Mouse (Mus musculus) kidney, embryonic 14.5 days (tissue): ENCODE results near the gene Tcaf1. TPM values are rescaled to one million over a fixed set of nuclear protein-coding genes. Genes with fewer than 3 reads are reported as not detected.

Source experiments
- ATAC-seq: fragments of 200-750 bp; cut with Nextera tagmentation; 2 replicates; pipeline ENCODE4 v1.8.0; 2017; ENCODE audit warnings: moderate number of reproducible peaks, mild to moderate bottlenecking, moderate TSS enrichment, moderate library complexity; ENCODE audit not compliant: low FRiP score, low TSS enrichment
- H3K27ac ChIP-seq: fragments of 300-500 bp; sonication (generic); 2 replicates; pipeline ENCODE4 v1.5.1; 2014; ENCODE audit warnings: low read depth, mild to moderate bottlenecking, low read length, moderate library complexity, mixed read lengths
- H3K27me3 ChIP-seq: fragments of 300-500 bp; sonication (generic); 2 replicates; pipeline ENCODE4 v1.6.1; 2014; ENCODE audit warnings: mild to moderate bottlenecking, low read length; ENCODE audit not compliant: control insufficient read depth, insufficient read depth
- H3K36me3 ChIP-seq: fragments of 300-500 bp; sonication (generic); 2 replicates; pipeline ENCODE4 v1.6.1; 2014; ENCODE audit warnings: low read length, mixed read lengths; ENCODE audit not compliant: control insufficient read depth, insufficient read depth
- H3K4me1 ChIP-seq: fragments of 300-500 bp; sonication (generic); 2 replicates; pipeline ENCODE4 v1.6.1; 2014; ENCODE audit warnings: low read length, mixed read lengths; ENCODE audit not compliant: control insufficient read depth, insufficient read depth
- H3K4me2 ChIP-seq: fragments of 300-500 bp; sonication (generic); replicated peaks from 2 replicates; pipeline ENCODE4 v1.6.1; 2014; ENCODE audit warnings: low read depth, mild to moderate bottlenecking, low read length
- H3K4me3 ChIP-seq: fragments of 300-500 bp; sonication (generic); 2 replicates; pipeline ENCODE4 v1.5.1; 2014; ENCODE audit warnings: mild to moderate bottlenecking, low read length
- H3K9ac ChIP-seq: fragments of 300-500 bp; sonication (generic); 2 replicates; pipeline ENCODE4 v1.6.1; 2014; ENCODE audit warnings: low read depth, mild to moderate bottlenecking, low read length, moderate library complexity
- H3K9me3 ChIP-seq: fragments of 300-500 bp; sonication (generic); 2 replicates; pipeline ENCODE4 v1.6.1; 2016; ENCODE audit warnings: low read length; ENCODE audit not compliant: control insufficient read depth
- WGBS: fragments of 180-500 bp; shearing (Covaris S2); extraction: QIAGEN DNeasy Blood & Tissue Kit; methylation state at CpG from one replicate; pipeline ENCODE4 v1.1.7; 2014; 5-methylcytosine and 5-hydroxymethylcytosine counted together
- polyA plus RNA-seq: library from polyadenylated mRNA; unstranded; fragments of >200 nt; fragmentation: Nextera tagmentation; extraction: Ambion mirVana; gene quantifications from 2 replicates; pipeline ENCODE4 v1.2.1, GENCODE M21; 2014

Gene Tcaf1
- polyA plus RNA-seq, 1 experiment from 2014 or later: 82.1 TPM

DNA sequence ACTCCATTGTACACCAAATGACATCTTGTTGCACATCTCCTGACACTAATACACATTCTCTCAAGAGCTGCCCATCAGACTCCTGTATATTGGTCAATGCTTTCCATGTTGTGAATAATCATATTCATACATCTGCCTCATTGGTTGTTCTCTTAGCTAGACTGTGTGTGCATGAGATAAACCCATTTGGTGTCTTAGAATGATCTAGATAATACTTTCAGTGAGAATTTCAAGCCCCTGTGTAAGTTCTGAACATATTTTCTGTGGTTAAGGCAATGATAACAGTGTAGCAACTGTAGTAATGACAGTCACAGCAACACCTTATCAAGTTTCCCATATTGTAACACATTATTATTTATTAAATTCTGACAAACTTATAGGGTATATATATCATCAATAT is 20.1 kb downstream of the Tcaf1 start:
- 0 out of 2 replicates have a peak, but pooled peaks cover 3% of the 10 kb centered on the region for H3K4me1 ChIP-seq
- no peak overlapping the region for H3K4me3 ChIP-seq
- peaks cover 30% of the 10 kb centered on the region for H3K36me3 ChIP-seq
- H3K9me3 ChIP-seq: no peaks in the 10 kb centered on the region
- no peak overlapping the region for H3K9ac ChIP-seq
- H3K27me3 ChIP-seq: no peaks in the 10 kb centered on the region
- no peak overlapping the region for H3K4me2 ChIP-seq
- H3K27ac ChIP-seq: no peak overlapping the region
- no peak for ATAC-seq

DNA sequence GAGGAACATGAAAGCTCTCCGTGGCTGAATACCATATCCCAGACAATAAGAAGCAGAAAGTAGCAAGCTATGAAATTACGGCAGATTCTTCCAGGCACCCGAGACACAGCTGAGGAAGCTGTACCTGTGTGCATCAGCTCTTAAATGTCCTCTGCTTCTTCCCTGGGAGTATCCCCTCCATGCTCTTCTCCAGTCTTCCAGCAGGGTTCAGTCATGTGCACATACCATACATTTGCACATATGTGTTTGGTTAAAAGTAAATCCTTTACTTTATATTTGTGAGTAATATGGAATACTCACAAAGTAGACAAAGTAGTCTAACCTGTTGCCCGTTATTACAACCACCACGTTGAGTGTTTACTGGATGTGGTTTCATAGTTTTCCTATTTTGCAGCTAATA is 22.0 kb downstream of the Tcaf1 start:
- Histone ChIP-seq H3K4me3 (no peak overlapping the region), H3K9me3 (no peaks in the 10 kb centered on the region), H3K4me1 (0 out of 2 replicates have a peak, but pooled peaks cover 3% of the 10 kb centered on the region), H3K36me3 (peaks cover 36% of the 10 kb centered on the region), H3K4me2 (no peak overlapping the region), H3K27me3 (no peaks in the 10 kb centered on the region), H3K27ac (no peak overlapping the region), H3K9ac (no peak overlapping the region)
- 90% methylated on average over 5 of the region's 5 CpGs for WGBS
- no peak for ATAC-seq

GRCm38 (mm10) chr6:42680077-42680476 is 29.8 kb downstream of the Tcaf1 start:
- H3K36me3 ChIP-seq: peaks cover 54% of the 10 kb centered on the region
- 81% methylated on average over 7 of the region's 7 CpGs for WGBS

DNA sequence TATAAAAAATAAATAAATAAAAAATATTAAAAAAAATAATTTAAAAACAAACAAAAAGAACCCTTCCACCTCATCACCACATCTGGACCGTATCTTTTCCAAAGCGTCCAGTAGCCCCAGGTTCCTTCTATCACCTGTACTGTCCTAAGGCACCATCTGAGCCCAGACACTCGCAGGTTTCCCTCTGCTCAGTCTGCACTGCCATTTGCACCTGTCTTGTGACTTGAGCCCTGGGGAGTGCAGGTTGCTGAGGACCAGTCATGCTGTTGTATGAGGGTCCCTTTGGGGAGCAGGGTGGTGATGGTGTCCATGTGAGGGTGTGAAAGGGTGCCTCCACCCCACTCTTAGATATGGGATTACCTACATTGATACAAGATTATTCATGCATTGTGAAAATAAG is 33.9 kb downstream of the Tcaf1 start:
- Histone ChIP-seq H3K27me3 (no peaks in the 10 kb centered on the region), H3K9ac (no peak overlapping the region), H3K27ac (no peak overlapping the region), H3K36me3 (peaks cover 75% of the 10 kb centered on the region), H3K9me3 (no peaks in the 10 kb centered on the region), H3K4me3 (no peak overlapping the region), H3K4me1 (no peaks in the 10 kb centered on the region), H3K4me2 (no peak overlapping the region)
- ATAC-seq: no peak
- 95% methylated on average over 3 of the region's 3 CpGs for WGBS

More at GRCm38 (mm10) chr6:42680077-42680476, 29.8 kb downstream of the Tcaf1 start:
- no peak overlapping the region for H3K4me2 ChIP-seq
- H3K9me3 ChIP-seq: no peaks in the 10 kb centered on the region
- no peak for ATAC-seq
- H3K4me1 ChIP-seq: no peaks in the 10 kb centered on the region
- H3K27ac ChIP-seq: no peak overlapping the region
- no peaks in the 10 kb centered on the region for H3K27me3 ChIP-seq
- no peak overlapping the region for H3K9ac ChIP-seq
- H3K4me3 ChIP-seq: no peak overlapping the region

- no peak overlapping the region for H3K4me2 ChIP-seq
- ATAC-seq: no peak
- no peak overlapping the region for H3K27ac ChIP-seq
- H3K4me1 ChIP-seq: no peaks in the 10 kb centered on the region
- H3K4me3 ChIP-seq: no peak overlapping the region
- 88% methylated on average over 1 of the region's 1 CpGs for WGBS
- no peaks in the 10 kb centered on the region for H3K9me3 ChIP-seq
- peaks cover 57% of the 10 kb centered on the region for H3K36me3 ChIP-seq
- H3K27me3 ChIP-seq: no peaks in the 10 kb centered on the region
- no peak overlapping the region for H3K9ac ChIP-seq
Observed at GRCm38 (mm10) chr6:42671767-42672166, 38.1 kb downstream of the Tcaf1 start.

GRCm38 (mm10) chr6:42667722-42668121 is 42.2 kb downstream of the Tcaf1 start:
- no peaks in the 10 kb centered on the region for H3K9me3 ChIP-seq
- 97% methylated on average over 2 of the region's 2 CpGs for WGBS
- ATAC-seq: no peak

DNA sequence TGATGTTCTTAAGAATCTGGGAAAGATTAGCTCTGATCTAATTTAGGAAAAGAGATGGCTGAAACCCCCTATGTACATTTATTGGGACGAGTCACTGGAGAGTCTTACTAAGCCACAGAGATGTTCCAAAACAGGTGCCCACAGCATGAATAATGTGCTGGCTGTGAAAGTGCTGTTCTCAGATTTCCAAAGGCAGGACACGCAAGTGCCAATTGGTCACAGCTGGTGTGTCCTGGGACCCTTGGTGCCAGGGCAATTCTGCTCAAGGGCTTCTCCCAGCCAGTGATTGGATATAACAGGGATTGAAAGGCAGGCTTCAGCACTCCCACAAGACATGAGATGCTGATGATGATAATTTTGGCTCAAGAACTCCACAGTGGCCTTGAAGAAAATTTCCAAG is 48.1 kb downstream of the Tcaf1 start:
- no peak for ATAC-seq
- Histone ChIP-seq H3K4me1 (no peaks in the 10 kb centered on the region), H3K9ac (no peak overlapping the region), H3K9me3 (no peaks in the 10 kb centered on the region), H3K27ac (no peak overlapping the region), H3K4me2 (no peak overlapping the region), H3K4me3 (no peak overlapping the region), H3K27me3 (no peaks in the 10 kb centered on the region), H3K36me3 (no peaks in the 10 kb centered on the region)
- WGBS: 39% methylated on average over 2 of the region's 2 CpGs

More at GRCm38 (mm10) chr6:42667722-42668121, 42.2 kb downstream of the Tcaf1 start:
- H3K27ac ChIP-seq: no peak overlapping the region
- no peak overlapping the region for H3K4me2 ChIP-seq
- no peak overlapping the region for H3K4me3 ChIP-seq
- no peaks in the 10 kb centered on the region for H3K27me3 ChIP-seq
- H3K9ac ChIP-seq: no peak overlapping the region
- peaks cover 18% of the 10 kb centered on the region for H3K36me3 ChIP-seq
- H3K4me1 ChIP-seq: no peaks in the 10 kb centered on the region

DNA sequence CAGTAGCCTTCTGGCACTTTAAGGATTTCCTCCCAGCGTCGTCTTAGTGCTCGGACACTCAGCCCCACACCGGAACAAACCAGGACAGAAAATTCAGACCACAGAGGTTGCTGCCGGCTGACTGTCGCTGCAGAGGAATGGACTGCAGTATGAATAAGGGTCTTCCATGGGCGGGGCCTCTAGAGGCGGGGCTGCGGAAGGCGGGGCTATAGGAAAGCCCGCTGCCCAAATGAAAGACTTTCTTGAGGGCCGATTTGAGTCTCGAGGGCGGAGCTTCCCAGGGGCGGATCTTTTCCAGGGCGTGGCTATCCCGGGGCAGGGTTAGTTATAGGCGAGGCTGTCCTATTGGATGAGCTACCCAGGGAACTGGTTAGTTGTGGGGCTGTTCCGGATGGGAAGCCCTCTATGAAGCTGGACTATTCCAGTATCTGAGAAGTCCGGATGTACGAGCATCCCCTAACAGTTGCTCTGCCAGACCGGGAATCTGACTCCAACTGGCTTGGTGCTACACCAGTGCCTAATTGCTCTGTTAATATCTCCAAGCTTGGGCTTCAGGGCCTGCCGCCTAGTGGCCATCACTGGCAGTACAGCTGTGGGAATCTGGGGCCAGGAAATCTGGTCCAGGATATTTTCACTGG is 64.9 kb downstream of the Tcaf1 start, which contains the start of gene Tcaf2:
Tcaf2 (minus strand) TSS at position 343 of the 638 bp plus-strand sequence.
- Histone ChIP-seq H3K4me3 (peak within 1 kb of the TSS; percentile 40), H3K9me3 (no peaks in the 10 kb centered on the region), H3K9ac (peak within 1 kb of the TSS; percentile 28; the same call in 1 of the 2 replicates), H3K4me1 (0 out of 2 replicates have a peak, but pooled peaks cover 2% of the 10 kb centered on the region), H3K27ac (no peak within 1 kb of the TSS), H3K27me3 (no peaks in the 10 kb centered on the region), H3K36me3 (no peaks in the 10 kb centered on the region), H3K4me2 (peak within 1 kb of the TSS; percentile 52)
- peak; percentile 100 for ATAC-seq
- under 1% methylated on average over 23 of the region's 23 CpGs for WGBS

- ATAC-seq: no peak
- WGBS: 86% methylated on average over 5 of the region's 5 CpGs
- no peaks in the 10 kb centered on the region for H3K27me3 ChIP-seq
Observed at GRCm38 (mm10) chr6:42634393-42634792, 75.5 kb downstream of the Tcaf1 start.

More at GRCm38 (mm10) chr6:42634393-42634792, 75.5 kb downstream of the Tcaf1 start:
- Histone ChIP-seq H3K4me1 (no peaks in the 10 kb centered on the region), H3K27ac (no peak overlapping the region), H3K9me3 (no peaks in the 10 kb centered on the region), H3K36me3 (no peaks in the 10 kb centered on the region), H3K4me2 (no peak overlapping the region), H3K4me3 (no peak overlapping the region), H3K9ac (no peak overlapping the region)
